Mouse (Mus musculus): ENCODE data around the gene Duxf3. TPM values are rescaled to one million over a fixed set of nuclear protein-coding genes. Genes with fewer than 3 reads are reported as not detected.
"Not testable (repeated sequence)": the region's sequence is repeated elsewhere in the genome, so short reads cannot be mapped to it uniquely, and the experiment has no call there.

The Duxf3 gene
- not detected in 2 replicates for polyA plus RNA-seq (2012)

DNA sequence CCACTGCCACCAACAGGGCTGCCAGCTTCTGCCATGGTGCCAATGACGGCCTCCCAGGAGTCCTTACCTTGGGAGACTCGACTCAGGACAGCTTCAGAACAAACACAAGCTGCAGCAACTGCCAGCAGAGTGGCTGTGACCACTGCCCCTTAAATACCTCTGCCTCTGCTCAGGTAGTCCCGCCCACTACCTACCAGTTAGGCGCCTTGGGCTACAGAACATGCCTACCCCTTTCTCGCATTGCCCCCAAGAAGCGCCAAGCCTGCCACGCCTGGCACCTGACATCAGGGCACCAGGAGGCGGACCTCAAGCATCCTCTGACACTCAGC is at the start of gene Duxf3:
Gene Duxf3, minus strand, starts transcription at position 35 of the 329 bp plus-strand sequence.
- H3K27me3 ChIP-seq (ENCODE audit: control insufficient read depth); H3K4me1 ChIP-seq (ENCODE audit: control insufficient read depth); H3K36me3 ChIP-seq (ENCODE audit: control insufficient read depth); H3K4me3 ChIP-seq (replicated peaks): not testable (repeated sequence)
- H3K9me3 ChIP-seq (ENCODE audit: control insufficient read depth, low read length), result peaks cover 29% of the 10 kb centered on the region

DNA sequence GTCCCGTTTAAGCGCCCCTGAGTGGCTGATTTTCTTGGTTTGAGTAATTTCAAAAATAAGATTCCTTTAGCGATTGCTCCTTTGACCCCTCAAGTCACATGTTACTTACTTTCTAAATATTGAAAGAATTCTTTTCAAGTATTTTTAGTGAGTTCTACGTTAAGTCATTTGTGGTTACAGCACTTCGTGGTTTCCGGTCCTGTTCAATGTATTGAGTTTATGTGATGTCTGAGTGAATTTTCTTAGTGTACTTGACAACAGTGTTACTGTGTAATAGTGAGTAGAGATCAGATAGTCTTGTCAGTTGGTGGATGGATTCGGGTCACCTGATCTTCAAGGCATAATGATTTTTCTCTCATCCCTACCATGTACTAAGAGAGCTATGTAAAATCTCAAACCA is 49.8 kb upstream of the Duxf3 start:
- H3K4me3 ChIP-seq (replicated peaks), result no peak overlapping the region
- H3K27me3 ChIP-seq (ENCODE audit: control insufficient read depth), result no peaks in the 10 kb centered on the region
- TF ChIP-seq TAL1 (IDR thresholded peaks at IDR 0.05; ENCODE audit: low read length) (no peak), GATA1 (IDR thresholded peaks at IDR 0.05; ENCODE audit: low read length) (no peak)
- peaks cover 27% of the 10 kb centered on the region for H3K36me3 ChIP-seq (ENCODE audit: control insufficient read depth)
- H3K9me3 ChIP-seq (ENCODE audit: control insufficient read depth, low read length), result no peaks in the 10 kb centered on the region
- no peaks in the 10 kb centered on the region for H3K4me1 ChIP-seq (ENCODE audit: control insufficient read depth)

DNA sequence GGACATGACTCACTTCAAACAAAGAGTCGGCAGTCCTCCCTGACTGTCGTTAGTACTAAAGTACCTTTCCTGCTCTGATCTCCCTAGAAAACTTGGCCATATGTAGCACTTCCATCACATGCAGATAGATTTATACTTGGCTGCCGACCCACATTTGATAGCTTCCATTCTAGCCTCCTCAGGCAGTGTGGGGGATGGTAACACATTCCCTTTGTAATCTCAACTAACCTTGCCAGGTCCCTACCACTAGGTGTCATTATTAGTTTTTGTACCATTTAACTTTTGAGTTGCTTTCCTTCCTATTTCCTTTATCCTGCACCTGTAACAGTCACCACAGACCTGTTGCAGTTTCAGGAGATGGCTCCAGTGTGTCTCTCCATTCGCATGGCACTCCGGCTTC is 26.0 kb upstream of the Duxf3 start:
- Histone ChIP-seq H3K27me3 (ENCODE audit: control insufficient read depth) (no peaks in the 10 kb centered on the region), H3K36me3 (ENCODE audit: control insufficient read depth) (peaks cover 14% of the 10 kb centered on the region), H3K4me1 (ENCODE audit: control insufficient read depth) (peaks cover 15% of the 10 kb centered on the region), H3K9me3 (ENCODE audit: control insufficient read depth, low read length) (no peaks in the 10 kb centered on the region), H3K4me3 (replicated peaks) (no peak overlapping the region)
- TF ChIP-seq TAL1 (IDR thresholded peaks at IDR 0.05; ENCODE audit: low read length) (no peak), GATA1 (IDR thresholded peaks at IDR 0.05; ENCODE audit: low read length) (no peak)

DNA sequence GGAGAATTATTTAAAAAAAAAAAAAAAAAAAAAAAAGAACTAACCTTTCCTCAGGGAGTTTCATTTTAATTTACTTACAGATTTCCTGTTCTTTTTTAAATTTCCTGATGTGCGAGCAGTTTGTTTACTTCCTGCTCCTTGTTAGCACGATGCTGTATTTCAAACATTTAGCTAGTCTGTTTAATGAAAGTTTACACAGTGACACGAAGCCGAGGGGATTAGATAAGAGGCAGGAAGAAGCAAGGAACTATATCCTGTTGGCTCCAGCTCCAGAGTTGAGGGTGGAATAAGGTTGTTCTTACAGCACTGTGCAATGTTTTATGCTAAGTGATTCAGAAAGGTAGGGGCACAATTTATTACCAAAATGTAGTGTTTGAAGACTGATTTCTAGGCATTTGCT is 23.5 kb upstream of the Duxf3 start:
- no peaks in the 10 kb centered on the region for H3K27me3 ChIP-seq (ENCODE audit: control insufficient read depth)
- peaks cover 10% of the 10 kb centered on the region for H3K36me3 ChIP-seq (ENCODE audit: control insufficient read depth)
- TF ChIP-seq TAL1 (IDR thresholded peaks at IDR 0.05; ENCODE audit: low read length) (no peak), GATA1 (IDR thresholded peaks at IDR 0.05; ENCODE audit: low read length) (no peak)
- peaks cover 15% of the 10 kb centered on the region for H3K4me1 ChIP-seq (ENCODE audit: control insufficient read depth)
- H3K4me3 ChIP-seq (replicated peaks), result peak overlapping the region; percentile 85
- no peaks in the 10 kb centered on the region for H3K9me3 ChIP-seq (ENCODE audit: control insufficient read depth, low read length)

DNA sequence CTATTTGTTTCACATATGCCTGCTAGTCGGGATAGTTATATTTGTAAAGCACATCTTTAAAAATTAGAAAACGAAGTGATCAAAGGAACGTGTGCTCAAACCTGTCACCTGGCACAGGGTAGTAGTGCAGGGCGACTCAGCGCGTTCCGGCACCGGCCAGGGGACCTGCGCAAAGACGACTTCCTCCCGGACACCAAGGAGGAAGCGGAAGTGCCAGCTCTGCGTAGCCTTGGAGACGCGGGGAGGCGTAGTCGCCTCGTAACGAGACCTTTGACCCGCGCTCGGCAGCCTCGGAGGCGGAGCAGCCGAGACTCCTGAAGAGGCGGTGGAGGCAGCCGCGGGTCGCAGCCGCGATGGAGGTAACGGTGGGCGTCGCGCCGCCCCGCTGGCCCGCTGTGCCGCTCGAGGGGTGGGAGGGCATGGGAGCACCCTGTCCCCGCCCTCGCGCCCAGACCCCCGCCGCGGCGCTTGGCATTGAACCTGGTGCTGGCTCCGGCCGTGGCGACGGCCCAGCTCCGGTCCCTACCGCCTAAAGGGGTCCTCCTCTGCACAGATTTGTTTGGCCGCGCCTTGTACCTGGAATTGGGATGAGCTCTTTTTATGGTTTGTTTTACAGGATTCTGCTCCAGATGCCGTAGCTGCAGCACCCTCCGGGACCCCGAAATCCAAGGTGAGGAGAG is 22.9 kb upstream of the Duxf3 start, which contains the start of gene Gcc2:
Gene Gcc2, plus strand, starts transcription at position 285 of the 680 bp plus-strand sequence.
- TF ChIP-seq TAL1 (IDR thresholded peaks at IDR 0.05; ENCODE audit: low read length) (no peak), GATA1 (IDR thresholded peaks at IDR 0.05; ENCODE audit: low read length) (no peak)
- no peaks in the 10 kb centered on the region for H3K9me3 ChIP-seq (ENCODE audit: control insufficient read depth, low read length)
- peaks cover 10% of the 10 kb centered on the region for H3K36me3 ChIP-seq (ENCODE audit: control insufficient read depth)
- H3K4me1 ChIP-seq (ENCODE audit: control insufficient read depth), result peaks cover 15% of the 10 kb centered on the region
- peak within 1 kb of the TSS; percentile 85 for H3K4me3 ChIP-seq (replicated peaks)
- H3K27me3 ChIP-seq (ENCODE audit: control insufficient read depth), result no peaks in the 10 kb centered on the region

DNA sequence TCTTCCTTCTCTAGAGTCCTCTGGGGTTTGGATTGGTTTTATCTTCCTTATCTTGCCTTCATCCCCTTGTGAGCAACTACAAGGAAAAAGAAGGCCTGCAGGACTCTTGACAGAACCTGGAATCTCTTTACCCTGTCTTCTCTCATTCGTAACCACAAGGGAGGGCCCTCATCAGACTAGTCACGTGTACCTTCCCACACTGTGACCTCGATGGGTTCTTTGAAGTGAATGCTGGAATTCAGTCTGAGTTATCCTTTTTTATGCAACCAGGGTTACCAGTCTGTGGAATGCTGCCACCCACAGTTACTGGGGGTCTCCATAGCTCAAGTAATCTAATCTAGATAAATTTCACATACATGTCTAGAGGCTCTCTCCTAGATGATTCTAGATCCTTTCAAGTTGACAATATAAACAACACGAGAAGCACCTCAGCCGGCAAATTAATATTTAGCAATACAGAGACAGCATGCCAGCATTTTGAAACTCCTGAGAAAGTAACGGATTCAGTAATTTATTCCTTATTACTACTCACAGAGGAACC is 22.2 kb upstream of the Duxf3 start:
- peak overlapping the region; percentile 85 for H3K4me3 ChIP-seq (replicated peaks)
- H3K36me3 ChIP-seq (ENCODE audit: control insufficient read depth), result peaks cover 7% of the 10 kb centered on the region

DNA sequence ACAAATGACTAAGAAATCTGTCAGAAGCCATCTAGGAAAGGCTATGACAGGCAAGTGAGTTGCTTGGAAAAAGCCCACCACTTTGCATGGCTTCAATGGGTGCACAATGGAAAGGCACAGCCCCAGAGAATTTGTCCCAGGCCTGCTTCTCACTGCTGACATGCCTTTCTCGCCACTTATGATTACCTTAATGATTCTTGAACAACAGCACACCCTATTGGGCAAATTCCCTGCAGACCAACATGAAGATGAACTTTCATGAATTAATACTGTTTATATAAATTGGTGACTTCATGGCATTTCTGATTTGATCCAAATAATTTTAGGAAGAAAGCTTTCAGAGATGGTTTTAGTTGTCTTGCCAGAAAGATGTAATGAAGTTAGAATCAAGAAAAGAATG is 17.1 kb upstream of the Duxf3 start:
- peaks cover 2% of the 10 kb centered on the region for H3K4me1 ChIP-seq (ENCODE audit: control insufficient read depth)
- H3K4me3 ChIP-seq (replicated peaks), result no peak overlapping the region
- H3K36me3 ChIP-seq (ENCODE audit: control insufficient read depth), result no peaks in the 10 kb centered on the region
- H3K27me3 ChIP-seq (ENCODE audit: control insufficient read depth), result no peaks in the 10 kb centered on the region
- TF ChIP-seq GATA1 (IDR thresholded peaks at IDR 0.05; ENCODE audit: low read length) (no peak), TAL1 (IDR thresholded peaks at IDR 0.05; ENCODE audit: low read length) (no peak)
- no peaks in the 10 kb centered on the region for H3K9me3 ChIP-seq (ENCODE audit: control insufficient read depth, low read length)

More for the DNA sequence above, 22.2 kb upstream of the Duxf3 start:
- no peak for TF ChIP-seq GATA1 (IDR thresholded peaks at IDR 0.05; ENCODE audit: low read length)
- H3K9me3 ChIP-seq (ENCODE audit: control insufficient read depth, low read length), result no peaks in the 10 kb centered on the region
- H3K27me3 ChIP-seq (ENCODE audit: control insufficient read depth), result no peaks in the 10 kb centered on the region
- H3K4me1 ChIP-seq (ENCODE audit: control insufficient read depth), result peaks cover 15% of the 10 kb centered on the region

DNA sequence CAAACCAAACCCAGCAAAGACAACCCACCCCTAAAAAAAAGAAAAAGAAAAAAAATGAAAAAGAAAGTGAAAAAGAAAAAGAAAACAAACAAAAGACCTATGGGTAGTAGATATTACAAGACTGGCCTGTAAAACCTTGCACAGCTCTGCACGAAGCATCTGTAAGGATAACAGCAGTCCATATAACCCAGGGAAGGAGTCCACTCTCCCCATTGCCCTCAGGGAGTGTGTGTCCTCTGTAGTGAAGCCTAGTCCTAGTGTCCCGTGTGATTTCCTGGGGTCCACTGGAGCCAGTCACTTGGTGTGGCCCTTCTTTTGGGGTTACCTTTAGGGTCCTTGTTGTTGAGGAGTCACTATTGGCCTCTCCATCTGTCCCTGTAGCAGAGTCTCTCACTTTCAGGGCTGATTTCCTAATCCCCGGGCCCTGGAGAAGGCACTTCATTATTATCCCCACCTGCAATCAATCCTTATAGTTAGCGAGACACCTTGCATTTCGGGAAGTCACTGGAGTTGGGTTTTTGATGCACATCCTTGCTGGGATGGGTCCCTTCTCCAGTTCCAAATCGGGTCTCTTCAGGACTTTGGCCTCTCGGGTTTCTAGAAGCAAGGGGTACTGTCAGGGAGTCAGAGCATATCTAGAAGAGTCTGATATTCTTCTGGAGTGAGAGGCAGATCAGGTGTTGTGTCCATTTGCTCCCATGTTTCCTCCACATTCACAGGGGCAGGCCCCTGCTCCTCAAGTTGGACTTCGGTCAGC is 6.7 kb upstream of the Duxf3 start:
- not testable (repeated sequence) for H3K36me3 ChIP-seq (ENCODE audit: control insufficient read depth); H3K27me3 ChIP-seq (ENCODE audit: control insufficient read depth); H3K4me1 ChIP-seq (ENCODE audit: control insufficient read depth); H3K4me3 ChIP-seq (replicated peaks)
- H3K9me3 ChIP-seq (ENCODE audit: control insufficient read depth, low read length), result peaks cover 19% of the 10 kb centered on the region

DNA sequence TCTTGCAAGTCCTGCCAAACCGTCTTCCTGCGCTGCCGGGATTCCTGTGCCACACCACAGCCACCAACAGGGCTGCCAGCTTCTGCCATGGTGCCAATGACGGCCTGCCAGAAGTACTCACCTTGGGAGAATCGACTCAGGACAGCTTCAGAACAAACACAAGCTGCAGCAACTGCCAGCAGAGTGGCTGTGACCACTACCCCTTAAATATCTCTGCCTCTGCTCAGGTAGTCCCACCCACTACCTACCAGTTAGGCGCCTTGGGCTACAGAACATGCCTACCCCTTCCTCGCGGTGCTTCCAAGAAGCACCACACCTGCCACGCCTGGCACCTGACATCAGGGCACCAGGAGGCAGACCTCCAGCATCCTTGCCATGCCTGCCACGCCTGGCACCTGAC is 4.1 kb upstream of the Duxf3 start, which contains the start of gene Gm4981:
Gene Gm4981, minus strand, starts transcription at position 89 of the 400 bp plus-strand sequence.
- TF ChIP-seq GATA1 (IDR thresholded peaks at IDR 0.05; ENCODE audit: low read length), result no peak
- TF ChIP-seq TAL1 (IDR thresholded peaks at IDR 0.05; ENCODE audit: low read length), result no peak
- Histone ChIP-seq H3K36me3 (ENCODE audit: control insufficient read depth) (no peaks in the 10 kb centered on the region), H3K4me3 (replicated peaks) (no peak within 1 kb of the TSS), H3K27me3 (ENCODE audit: control insufficient read depth) (no peaks in the 10 kb centered on the region; the same call in 1 of the 2 replicates), H3K9me3 (ENCODE audit: control insufficient read depth, low read length) (peaks cover 31% of the 10 kb centered on the region), H3K4me1 (ENCODE audit: control insufficient read depth) (no peaks in the 10 kb centered on the region)

DNA sequence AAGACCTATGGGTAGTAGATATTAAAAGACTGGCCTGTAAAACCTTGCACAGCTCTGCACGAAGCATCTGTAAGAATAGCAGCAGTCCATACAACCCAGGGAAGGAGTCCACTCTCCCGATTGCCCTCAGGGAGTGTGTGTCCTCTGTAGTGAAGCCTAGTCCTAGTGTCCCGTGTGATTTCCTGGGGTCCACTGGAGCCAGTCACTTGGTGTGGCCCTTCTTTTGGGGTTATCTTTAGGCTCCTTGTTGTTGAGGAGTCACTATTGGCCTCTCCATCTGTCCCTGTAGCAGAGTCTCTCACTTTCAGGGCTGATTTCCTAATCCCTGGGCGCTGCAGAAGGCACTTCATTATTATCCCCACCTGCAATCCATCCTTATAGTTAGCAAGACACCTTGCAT is 2.5 kb upstream of the Duxf3 start:
- H3K27me3 ChIP-seq (ENCODE audit: control insufficient read depth); H3K4me1 ChIP-seq (ENCODE audit: control insufficient read depth); H3K4me3 ChIP-seq (replicated peaks); H3K36me3 ChIP-seq (ENCODE audit: control insufficient read depth): not testable (repeated sequence)
- peaks cover 35% of the 10 kb centered on the region for H3K9me3 ChIP-seq (ENCODE audit: control insufficient read depth, low read length)

DNA sequence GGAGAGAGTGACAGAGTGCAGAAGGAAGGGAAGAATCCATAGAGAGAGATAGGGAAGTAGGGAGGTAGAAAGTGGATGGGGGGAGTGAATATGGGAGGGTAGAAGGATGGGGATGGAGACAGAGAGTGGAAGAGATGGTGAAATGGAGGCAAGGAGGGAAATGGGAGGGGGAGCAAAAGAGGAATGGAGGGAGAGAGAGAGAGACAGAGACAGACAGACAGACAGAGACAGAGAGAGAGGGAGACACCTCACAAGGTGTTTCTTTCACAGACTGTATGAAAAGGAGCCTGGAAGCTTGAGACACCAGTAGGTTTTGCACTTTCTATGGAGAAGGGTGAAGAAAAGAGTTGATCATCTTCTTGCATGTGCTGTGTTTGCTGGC is 1.3 kb upstream of the Duxf3 start:
- H3K4me1 ChIP-seq (ENCODE audit: control insufficient read depth); H3K36me3 ChIP-seq (ENCODE audit: control insufficient read depth): not testable (repeated sequence)

DNA sequence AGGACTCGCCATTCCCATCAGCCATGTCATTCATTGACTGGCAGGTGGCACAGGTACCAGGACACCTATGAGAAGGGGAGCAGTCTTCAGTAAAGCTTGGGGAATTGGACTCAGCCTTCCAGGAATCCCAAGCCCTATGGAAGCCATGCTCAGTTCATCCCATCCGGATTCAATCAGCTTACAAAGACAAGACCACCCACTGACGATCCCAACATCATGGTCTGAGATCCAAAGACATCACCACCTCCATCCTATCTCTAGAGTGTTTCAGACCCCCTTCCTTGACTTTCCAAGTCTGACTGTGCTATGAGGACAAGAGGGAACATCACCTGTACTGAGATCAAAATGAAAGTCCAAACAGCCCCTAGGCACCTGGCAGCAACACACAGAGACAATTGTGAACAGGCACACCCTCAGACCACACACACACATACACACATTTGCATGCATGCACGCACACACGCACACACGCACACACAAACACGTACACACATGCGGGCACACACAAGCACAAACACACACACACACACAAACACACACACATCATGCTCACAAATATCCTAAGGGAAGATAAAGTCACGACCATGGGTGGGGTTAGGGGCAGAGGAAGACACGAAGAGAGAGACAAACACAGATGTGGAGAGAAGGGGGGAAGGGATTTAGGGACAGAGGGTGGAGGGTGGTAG is 722 bp upstream of the Duxf3 start:
- H3K27me3 ChIP-seq (ENCODE audit: control insufficient read depth); H3K36me3 ChIP-seq (ENCODE audit: control insufficient read depth); H3K4me1 ChIP-seq (ENCODE audit: control insufficient read depth); H3K4me3 ChIP-seq (replicated peaks): not testable (repeated sequence)
- H3K9me3 ChIP-seq (ENCODE audit: control insufficient read depth, low read length), result peaks cover 31% of the 10 kb centered on the region

More for the DNA sequence above, 1.3 kb upstream of the Duxf3 start:
- peaks cover 33% of the 10 kb centered on the region for H3K9me3 ChIP-seq (ENCODE audit: control insufficient read depth, low read length)
- H3K27me3 ChIP-seq (ENCODE audit: control insufficient read depth); H3K4me3 ChIP-seq (replicated peaks): not testable (repeated sequence)

Measured in erythroblast, embryonic 14.5 days (primary cell).